16 mouse cellular contexts compared by ENCODE assay signal in genomic region chr4:119275726-119276125, GRCm38 (mm10). TPM values are rescaled to one million over a fixed set of nuclear protein-coding genes. Genes with fewer than 3 reads are reported as not detected.
DNase-seq lines count a peak whose midpoint lies in the region; ATAC-seq lines count a peak whose summit lies in the region.
"Had no signal": no experiment of that assay in that cellular context is flagged by ENCODE, and none has a peak within 500 bp of the region (broad histone marks: within the 10 kb centered on the region; RNA-seq: fewer than 3 reads in every experiment).

No protein-coding gene starts in this region.

- peak overlapping the region; percentile 18 for H3K27ac ChIP-seq in heart, embryonic 11.5 days (ENCODE audit: low read depth, low read length)
- H3K27ac ChIP-seq in kidney, embryonic 16.5 days (ENCODE audit: low read length): peak overlapping the region; percentile 58; the same call in 1 of the 2 replicates
- H3K27ac ChIP-seq: neural tube, embryonic 15.5 days had no signal

- peaks cover 39% of the 10 kb centered on the region for H3K36me3 ChIP-seq in heart, embryonic 11.5 days (ENCODE audit: control insufficient read depth, insufficient read depth, low read length)
- H3K36me3 ChIP-seq in kidney, embryonic 16.5 days (ENCODE audit: insufficient read depth, low read length): peaks cover 81% of the 10 kb centered on the region

- H3K4me2 ChIP-seq in heart, embryonic 11.5 days: no peak overlapping the region
- no peak overlapping the region for H3K4me2 ChIP-seq in kidney, embryonic 16.5 days (replicated peaks; ENCODE audit: low read depth, low read length)
- H3K4me2 ChIP-seq: neural tube, embryonic 15.5 days had no signal

- no peak for DNase-seq in heart, adult 18-20 months
- no peak for DNase-seq in kidney, adult 18-20 months
- DNase-seq in testis, postnatal 10 days (ENCODE audit: low spot score): peak; percentile 21
- no peak for DNase-seq in testis, postnatal 14 days (ENCODE audit: low spot score)
- DNase-seq in thymus, postnatal 0 days (ENCODE audit: low spot score): no peak
- no peak for DNase-seq in cerebellum, adult 11 months
- DNase-seq: B cell, adult 2 months; cerebellum, postnatal 14 days; right cerebral cortex, adult 18-20 months; thymus, adult 2 months had no signal

- no peaks in the 10 kb centered on the region for H3K4me1 ChIP-seq in heart, embryonic 11.5 days (ENCODE audit: control insufficient read depth, insufficient read depth, low read length)
- no peaks in the 10 kb centered on the region for H3K4me1 ChIP-seq in kidney, embryonic 16.5 days (ENCODE audit: insufficient read depth, low read length)
- H3K4me1 ChIP-seq: neural tube, embryonic 15.5 days had no signal

- WGBS in heart, embryonic 11.5 days (ENCODE audit: insufficient replicate concordance): 75% methylated on average over 2 of the region's 2 CpGs
- WGBS in kidney, embryonic 16.5 days: 55% methylated on average over 2 of the region's 2 CpGs

- no peak overlapping the region for H3K9ac ChIP-seq in heart, embryonic 11.5 days (ENCODE audit: low read depth, low read length)
- H3K9ac ChIP-seq in kidney, embryonic 16.5 days (replicated peaks; ENCODE audit: low read length): no peak overlapping the region
- H3K9ac ChIP-seq: neural tube, embryonic 15.5 days had no signal

- no peaks in the 10 kb centered on the region for H3K9me3 ChIP-seq in heart, embryonic 11.5 days (replicated peaks; ENCODE audit: control insufficient read depth, low read length)
- no peaks in the 10 kb centered on the region for H3K9me3 ChIP-seq in kidney, embryonic 16.5 days (ENCODE audit: low read length)
- H3K9me3 ChIP-seq: neural tube, embryonic 15.5 days had no signal

- no peak for ATAC-seq in heart, embryonic 11.5 days (replicated peaks; ENCODE audit: insufficient number of reproducible peaks, low FRiP score, low TSS enrichment)
- ATAC-seq in kidney, embryonic 16.5 days (ENCODE audit: low FRiP score, low TSS enrichment): no peak
- ATAC-seq: inflammation-experienced regulatory T-cells, adult 6 months had no signal

- no peaks in the 10 kb centered on the region for H3K27me3 ChIP-seq in heart, embryonic 11.5 days (ENCODE audit: control insufficient read depth, insufficient read depth, low read length)
- no peaks in the 10 kb centered on the region for H3K27me3 ChIP-seq in kidney, embryonic 16.5 days (ENCODE audit: insufficient read depth, low read length)
- H3K27me3 ChIP-seq: neural tube, embryonic 15.5 days had no signal

- no peak overlapping the region for H3K4me3 ChIP-seq in heart, embryonic 11.5 days (ENCODE audit: low read depth, low read length)
- no peak overlapping the region for H3K4me3 ChIP-seq in kidney, embryonic 16.5 days (ENCODE audit: low read length)
- H3K4me3 ChIP-seq: neural tube, embryonic 15.5 days had no signal

RNA-seq across cellular contexts. Expression of gene Ybx1, which starts 18.7 kb away (rescaled TPM):
- polyA plus RNA-seq in heart, embryonic 11.5 days (2014; fragmentation: Nextera tagmentation; extraction: Ambion mirVana): 769 and 780 TPM in 2 replicates
- 100 to 1,000 TPM; 684 to 750 TPM for total RNA-seq in heart, adult 18-20 months (2021)
- 494 and 555 TPM in 2 replicates for polyA plus RNA-seq in kidney, embryonic 16.5 days (2015; fragmentation: Nextera tagmentation; extraction: Ambion mirVana)
- 532 and 561 TPM in 2 replicates for polyA plus RNA-seq in thymus, postnatal 0 days (2015; fragmentation: Nextera tagmentation; extraction: Ambion mirVana)

RNA-seq across cellular contexts. Expression of gene Cldn19, which starts 20.5 kb away (rescaled TPM):
- not detected in 2 replicates for polyA plus RNA-seq in heart, embryonic 11.5 days (2014; fragmentation: Nextera tagmentation; extraction: Ambion mirVana)
- not detected for total RNA-seq in heart, adult 18-20 months (2021)
- 22.4 and 24.4 TPM in 2 replicates for polyA plus RNA-seq in kidney, embryonic 16.5 days (2015; fragmentation: Nextera tagmentation; extraction: Ambion mirVana)
- 0.14 TPM in 1 of 2 replicates, not detected in the other for polyA plus RNA-seq in thymus, postnatal 0 days (2015; fragmentation: Nextera tagmentation; extraction: Ambion mirVana)
- total RNA-seq: heart, adult 8-10 months had no signal
- polyA plus RNA-seq: embryonic facial prominence, embryonic 11.5 days; inflammation-experienced regulatory T-cells, adult 6 months had no signal

RNA-seq across cellular contexts. Expression of gene P3h1, which starts 43.0 kb away (rescaled TPM):
- polyA plus RNA-seq in heart, embryonic 11.5 days (2014; fragmentation: Nextera tagmentation; extraction: Ambion mirVana): 32.1 and 33.9 TPM in 2 replicates
- total RNA-seq in heart, adult 18-20 months (2021): 1 to 10 TPM; 9.4 to 9.9 TPM
- polyA plus RNA-seq in kidney, embryonic 16.5 days (2015; fragmentation: Nextera tagmentation; extraction: Ambion mirVana): 35.8 and 36.0 TPM in 2 replicates
- polyA plus RNA-seq in thymus, postnatal 0 days (2015; fragmentation: Nextera tagmentation; extraction: Ambion mirVana): 6.5 and 6.9 TPM in 2 replicates

RNA-seq across cellular contexts. Expression of gene AU022252, which starts 43.2 kb away (rescaled TPM):
- 33.2 and 34.7 TPM in 2 replicates for polyA plus RNA-seq in heart, embryonic 11.5 days (2014; fragmentation: Nextera tagmentation; extraction: Ambion mirVana)
- total RNA-seq in heart, adult 18-20 months (2021): 10 to 100 TPM; 24.8 to 26.5 TPM
- 31.1 and 33.7 TPM in 2 replicates for polyA plus RNA-seq in kidney, embryonic 16.5 days (2015; fragmentation: Nextera tagmentation; extraction: Ambion mirVana)
- 21.6 and 22.2 TPM in 2 replicates for polyA plus RNA-seq in thymus, postnatal 0 days (2015; fragmentation: Nextera tagmentation; extraction: Ambion mirVana)

RNA-seq across cellular contexts. Expression of gene Ppih, which starts 44.6 kb away (rescaled TPM):
- polyA plus RNA-seq in heart, embryonic 11.5 days (2014; fragmentation: Nextera tagmentation; extraction: Ambion mirVana): 69.3 and 70.9 TPM in 2 replicates
- 10 to 100 TPM; 10.9 to 12.4 TPM for total RNA-seq in heart, adult 18-20 months (2021)
- 88.6 and 93.5 TPM in 2 replicates for polyA plus RNA-seq in kidney, embryonic 16.5 days (2015; fragmentation: Nextera tagmentation; extraction: Ambion mirVana)
- 135 and 144 TPM in 2 replicates for polyA plus RNA-seq in thymus, postnatal 0 days (2015; fragmentation: Nextera tagmentation; extraction: Ambion mirVana)

Comparison
In these comparisons a context has a peak if more than half of its experiments do, and no peak if none do; other contexts are left out.
1. RNA of gene Cldn19, which starts 20.5 kb away (polyA plus RNA-seq): 22.4 to 24.4 TPM in kidney, embryonic 16.5 days; 0.14 TPM in thymus, postnatal 0 days and not detected in heart, embryonic 11.5 days; every median in the first group is over 10 times any median in the second.